Mouse (Mus musculus) cortical plate, adult 2 months (tissue): ENCODE measurements around the gene Nrcam. TPM values are rescaled to one million over a fixed set of nuclear protein-coding genes. Genes with fewer than 3 reads are reported as not detected.
A peak's percentile ranks its signal among the peaks of the same experiment; 100 is the strongest.

Experiments
- H3K27ac ChIP-seq: fragments of 200-500 bp; 2 replicates; pipeline ENCODE4 v1.5.1; 2012; ENCODE audit warnings: low read length, control low read depth, inconsistent platforms; ENCODE audit not compliant: insufficient read depth
- H3K4me1 ChIP-seq: fragments of 200-500 bp; 2 replicates; pipeline ENCODE4 v1.6.1; 2011; ENCODE audit warnings: low read length; ENCODE audit not compliant: control insufficient read depth, insufficient read depth
- H3K4me3 ChIP-seq: fragments of 200-500 bp; 2 replicates; pipeline ENCODE4 v1.5.1; 2011; ENCODE audit warnings: mild to moderate bottlenecking, low read length, control low read depth; ENCODE audit not compliant: insufficient read depth
- CTCF ChIP-seq: fragments of 200-500 bp; IDR thresholded peaks from 2 replicates; pipeline ENCODE4 v1.5.1; 2011; ENCODE audit warnings: mild to moderate bottlenecking, control low read depth, low read length; ENCODE audit not compliant: insufficient read depth; ENCODE audit errors: extremely low read depth
- POLR2A ChIP-seq: fragments of 200-500 bp; IDR thresholded peaks from 2 replicates; pipeline ENCODE4 v1.6.1; 2011; ENCODE audit warnings: mild to moderate bottlenecking, low read length, control low read depth; ENCODE audit not compliant: insufficient read depth; ENCODE audit errors: extremely low read depth
- polyA plus RNA-seq: library from polyadenylated mRNA; depleted of rRNA; stranded (reverse); fragments of >200 nt; gene quantifications from 2 replicates; pipeline ENCODE4 v1.2.3, GENCODE M21; 2012

Gene Nrcam
- polyA plus RNA-seq, 1 experiment, result 178 TPM

DNA sequence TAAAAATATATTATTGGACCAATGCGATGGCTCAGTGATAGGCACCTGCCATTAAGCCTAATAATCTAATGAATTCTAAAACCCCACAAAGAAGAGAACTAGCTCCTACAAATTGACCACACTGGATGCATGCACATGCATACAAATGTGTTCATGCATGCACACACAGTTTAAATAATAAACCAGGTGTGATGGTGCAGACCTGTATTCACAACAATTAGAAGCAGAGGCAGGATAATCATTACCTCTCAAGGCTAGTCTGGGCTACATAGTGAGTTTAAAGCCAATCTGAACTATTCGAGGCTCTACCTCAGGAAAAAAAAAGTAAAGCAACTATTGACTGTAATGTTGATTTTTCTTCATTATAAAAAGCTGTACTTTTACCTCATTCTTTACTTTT is 13.5 kb upstream of the Nrcam start:
- Histone ChIP-seq H3K4me1 (no peaks in the 10 kb centered on the region), H3K27ac (no peak overlapping the region), H3K4me3 (no peak overlapping the region)
- TF ChIP-seq POLR2A (no peak), CTCF (no peak)

DNA sequence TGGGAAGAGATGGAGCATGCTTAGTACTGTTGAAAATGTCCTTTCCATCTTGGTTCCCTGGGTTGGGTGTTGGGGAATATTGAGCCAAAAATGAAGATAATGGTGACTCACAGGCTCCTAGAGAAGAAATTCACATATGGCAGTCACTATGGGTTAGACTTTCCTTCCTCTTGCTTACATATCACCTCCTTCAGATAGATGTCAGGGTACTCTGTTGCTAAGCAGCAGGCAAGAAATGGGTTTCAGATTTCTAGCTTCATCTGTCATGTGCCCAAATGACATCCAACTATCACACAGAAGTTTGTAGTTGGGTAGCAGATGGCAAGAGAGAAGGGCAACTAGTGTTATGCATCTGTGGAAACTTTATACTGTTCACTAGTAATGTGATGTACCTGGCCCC is 3.6 kb upstream of the Nrcam start:
- no peak for TF ChIP-seq CTCF
- TF ChIP-seq POLR2A, result no peak
- Histone ChIP-seq H3K4me1 (no peaks in the 10 kb centered on the region), H3K27ac (no peak overlapping the region), H3K4me3 (no peak overlapping the region)

DNA sequence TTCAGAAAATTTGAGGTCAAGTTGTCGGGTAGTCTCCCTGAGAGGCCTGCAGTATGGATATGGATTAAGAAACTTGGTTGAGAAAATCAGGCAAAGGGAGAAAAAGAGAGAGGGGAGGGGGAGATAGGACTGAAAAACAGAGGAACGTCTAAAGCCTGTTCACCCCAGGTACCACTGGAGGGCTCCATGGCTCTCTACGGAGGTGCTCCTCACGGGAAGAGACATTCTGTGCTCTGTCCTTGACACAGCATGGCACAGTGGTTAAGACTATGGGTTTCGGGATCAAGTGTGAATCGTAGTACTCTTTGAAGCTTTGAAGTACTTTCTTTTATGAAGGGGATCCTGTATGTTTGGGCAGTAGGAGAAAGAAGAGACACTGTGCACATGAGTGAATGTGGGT is 1.2 kb upstream of the Nrcam start:
- no peak overlapping the region for H3K4me3 ChIP-seq
- no peak overlapping the region for H3K27ac ChIP-seq
- peaks cover 2% of the 10 kb centered on the region; the same call in 1 of the 2 replicates for H3K4me1 ChIP-seq
- TF ChIP-seq CTCF, result peak; percentile 52
- no peak for TF ChIP-seq POLR2A

DNA sequence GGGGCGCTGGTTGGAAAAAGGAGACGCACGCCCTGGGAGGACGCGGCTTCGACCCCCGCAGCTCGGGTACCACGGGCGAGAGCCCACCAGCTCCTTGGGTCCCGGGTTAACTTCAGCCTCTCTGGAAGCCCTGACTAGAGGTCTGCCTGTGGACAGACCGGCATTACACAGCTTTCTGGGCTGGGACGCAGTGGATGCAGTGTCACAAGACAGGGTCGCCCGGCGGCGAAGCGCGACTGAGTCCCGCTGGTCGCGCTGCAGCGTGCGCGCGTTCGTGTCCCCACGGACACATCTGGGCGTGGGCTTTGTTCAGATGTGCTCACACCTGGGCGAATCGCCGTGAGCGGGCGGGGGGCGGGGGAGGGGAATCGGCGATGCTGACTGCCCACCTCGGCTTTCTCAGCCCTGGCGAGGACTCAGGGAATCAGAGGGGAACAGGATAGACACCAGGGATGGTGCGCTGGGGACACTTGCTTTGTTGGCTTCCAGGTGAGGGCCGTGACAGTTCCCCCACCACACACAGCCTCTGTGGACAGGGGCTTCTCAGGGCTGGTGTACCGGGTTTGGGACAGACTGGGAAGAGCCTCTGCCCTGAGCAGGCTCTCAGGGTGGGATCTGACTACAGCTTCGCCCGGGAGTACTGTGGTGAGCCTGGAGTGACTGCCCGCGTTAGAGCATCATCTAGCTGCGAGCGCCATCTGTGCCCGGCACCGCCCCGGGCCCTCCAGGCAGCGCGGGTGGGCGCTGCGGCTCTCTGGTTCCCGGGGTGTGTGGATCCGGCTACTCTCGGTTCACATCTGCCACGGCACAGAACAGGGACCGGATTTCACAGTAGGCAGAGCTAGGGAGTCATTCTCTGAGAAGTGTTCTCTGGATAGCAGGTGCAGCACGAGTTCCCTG is 881 bp downstream of the Nrcam start:
- TF ChIP-seq CTCF (no peak), POLR2A (peak; percentile 12; the same call in 1 of the 2 replicates)
- H3K4me1 ChIP-seq, result peaks cover 2% of the 10 kb centered on the region; the same call in 1 of the 2 replicates
- H3K27ac ChIP-seq, result peak overlapping the region; percentile 91
- H3K4me3 ChIP-seq, result peak overlapping the region; percentile 90

DNA sequence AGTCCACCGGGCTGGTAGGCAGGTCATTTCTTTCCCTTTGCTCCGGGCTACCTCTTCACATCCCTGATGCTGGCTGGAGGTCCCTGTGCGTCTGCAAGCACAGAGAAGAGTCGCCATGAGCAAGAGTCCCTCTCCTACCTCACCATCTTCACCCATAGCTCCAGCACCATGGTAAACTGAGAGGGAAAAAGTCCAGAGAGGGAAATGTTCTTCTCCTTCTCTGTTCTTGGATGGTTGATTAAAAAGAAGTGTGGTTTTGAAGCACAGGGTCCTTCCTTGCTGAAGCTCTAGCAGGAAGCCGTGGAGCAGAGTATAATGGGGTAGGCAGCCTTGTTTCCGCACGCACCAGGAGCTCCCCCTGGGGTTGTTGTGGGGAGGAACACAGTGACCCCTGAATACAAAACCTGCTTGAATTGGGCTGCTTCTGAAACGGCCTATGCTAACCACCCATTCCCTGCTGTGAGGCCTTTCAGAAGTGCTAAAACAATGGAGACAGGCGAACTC is 1.6 kb downstream of the Nrcam start:
- H3K4me1 ChIP-seq, result peaks cover 2% of the 10 kb centered on the region; the same call in 1 of the 2 replicates
- peak overlapping the region; percentile 90 for H3K4me3 ChIP-seq

DNA sequence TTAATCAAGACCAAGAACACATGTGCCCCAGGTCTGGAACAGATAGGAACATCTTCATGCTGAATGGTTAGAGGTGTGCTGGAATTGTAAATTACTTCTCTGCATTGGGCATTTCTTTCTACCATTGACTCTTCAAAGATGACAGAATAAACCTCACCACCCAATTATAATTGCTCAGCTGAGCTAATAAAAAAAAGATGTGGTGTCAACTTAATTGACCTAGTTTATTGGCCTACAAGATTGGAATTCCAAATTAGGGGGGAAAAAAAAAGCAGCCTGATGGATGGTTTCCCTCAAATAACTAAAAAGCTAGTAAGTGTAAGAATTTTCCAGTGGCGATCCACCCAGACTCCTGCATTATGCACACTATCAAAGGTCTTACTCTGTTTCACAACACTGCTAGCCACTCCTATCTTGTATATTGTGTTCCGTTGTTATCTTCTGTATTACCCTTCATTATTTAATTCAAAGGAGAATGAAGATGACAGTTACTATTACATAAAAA is 8.5 kb downstream of the Nrcam start:
- TF ChIP-seq POLR2A, result no peak
- no peak for TF ChIP-seq CTCF
- no peak overlapping the region for H3K27ac ChIP-seq
- H3K4me1 ChIP-seq, result peaks cover 6% of the 10 kb centered on the region; the same call in 1 of the 2 replicates
- H3K4me3 ChIP-seq, result no peak overlapping the region

More for the DNA sequence above, 1.6 kb downstream of the Nrcam start:
- 0 out of 2 replicates have a peak, but pooled peaks have one; percentile 13 for TF ChIP-seq CTCF
- TF ChIP-seq POLR2A, result peak; percentile 31; the same call in 1 of the 2 replicates
- peak overlapping the region; percentile 91 for H3K27ac ChIP-seq

DNA sequence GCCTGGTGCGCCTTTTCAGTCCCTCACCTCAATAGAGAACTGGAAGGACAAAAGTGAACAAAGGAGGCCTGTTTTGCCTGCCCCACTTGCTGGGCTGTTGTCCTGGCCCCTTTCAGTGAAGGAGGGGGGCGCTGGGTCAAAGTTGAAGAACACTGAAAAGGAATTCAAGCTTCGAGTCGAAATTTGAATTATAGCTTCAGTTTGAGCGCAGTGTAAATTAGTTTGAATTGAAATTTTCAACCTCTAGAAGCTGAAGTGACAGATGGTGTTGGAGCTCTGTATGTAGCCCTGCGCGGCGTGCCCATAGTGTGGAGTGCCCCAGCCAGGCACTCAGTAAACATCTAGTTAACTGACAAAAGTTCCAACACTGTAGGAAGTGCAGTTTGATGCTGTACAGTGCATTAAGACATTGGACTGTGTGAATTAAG is 9.5 kb downstream of the Nrcam start:
- Histone ChIP-seq H3K4me1 (peaks cover 5% of the 10 kb centered on the region; the same call in 1 of the 2 replicates), H3K27ac (peak overlapping the region; percentile 75), H3K4me3 (no peak overlapping the region)
- TF ChIP-seq CTCF (no peak), POLR2A (no peak)

DNA sequence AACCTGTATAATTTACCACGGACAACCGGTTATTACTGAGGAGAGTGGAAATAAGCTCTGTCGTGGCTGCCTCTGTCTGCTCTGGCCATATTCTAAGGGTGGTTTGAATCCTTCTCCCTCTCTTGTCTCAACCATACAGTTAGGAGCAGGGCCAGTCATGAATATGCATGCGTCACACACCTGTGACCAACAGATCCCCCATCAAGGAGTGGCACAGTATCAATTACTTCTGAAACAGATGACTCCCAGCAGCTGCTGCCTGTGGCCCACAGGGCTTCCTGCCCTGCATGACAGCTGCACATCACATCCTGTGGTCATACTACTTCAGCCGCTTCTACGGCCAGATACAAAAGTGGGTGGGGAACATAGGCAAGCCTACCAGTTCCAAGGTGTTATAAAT is 15.4 kb downstream of the Nrcam start:
- no peak for TF ChIP-seq CTCF
- no peak for TF ChIP-seq POLR2A
- H3K4me1 ChIP-seq, result peaks cover 7% of the 10 kb centered on the region; the same call in 1 of the 2 replicates
- no peak overlapping the region for H3K4me3 ChIP-seq
- H3K27ac ChIP-seq, result peak overlapping the region; percentile 46

DNA sequence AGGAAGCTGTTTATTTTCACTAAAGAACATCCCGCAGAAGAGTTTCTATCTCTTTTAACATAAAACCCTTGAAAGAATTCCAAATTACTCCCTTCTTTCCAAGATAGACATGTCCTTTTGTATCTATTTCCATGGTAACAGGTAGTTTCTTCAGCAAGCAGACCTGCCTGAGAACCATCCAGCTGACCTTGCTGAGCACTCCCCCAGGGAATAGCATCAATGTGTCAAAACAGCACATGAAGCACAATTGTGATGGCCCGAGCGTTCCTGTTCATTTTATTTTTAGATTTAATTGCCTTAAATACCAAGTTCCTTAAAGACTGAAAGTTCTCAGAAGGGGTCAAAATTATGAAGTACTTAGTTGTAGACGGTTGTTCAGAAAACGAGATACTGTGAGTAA is 16.6 kb downstream of the Nrcam start:
- TF ChIP-seq CTCF (no peak), POLR2A (no peak)
- peak overlapping the region; percentile 84; the same call in 1 of the 2 replicates for H3K27ac ChIP-seq

DNA sequence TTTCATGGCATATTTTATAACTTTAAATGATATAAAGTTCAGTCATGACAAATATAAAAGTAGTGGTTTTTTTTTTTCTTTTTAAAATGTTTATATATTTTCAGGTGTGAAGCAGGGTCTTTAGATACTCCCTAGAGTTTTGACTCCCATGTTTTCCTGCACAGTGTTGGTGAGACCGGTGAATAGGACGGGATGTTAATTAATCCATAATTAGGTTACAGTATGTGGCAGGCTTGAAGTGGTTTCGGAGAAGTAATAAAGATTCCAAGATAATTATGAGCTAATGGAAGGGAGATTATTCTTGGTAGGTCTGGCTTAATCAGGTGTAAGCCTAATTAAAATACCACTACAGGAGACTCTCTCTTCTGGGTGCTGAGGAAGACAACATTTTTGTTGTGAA is 17.5 kb downstream of the Nrcam start:
- no peak overlapping the region for H3K27ac ChIP-seq
- H3K4me1 ChIP-seq, result peaks cover 4% of the 10 kb centered on the region; the same call in 1 of the 2 replicates
- TF ChIP-seq POLR2A, result no peak
- TF ChIP-seq CTCF, result no peak
- H3K4me3 ChIP-seq, result no peak overlapping the region

More for the DNA sequence above, 16.6 kb downstream of the Nrcam start:
- no peak overlapping the region for H3K4me3 ChIP-seq
- peaks cover 7% of the 10 kb centered on the region; the same call in 1 of the 2 replicates for H3K4me1 ChIP-seq
